Mouse (Mus musculus): ENCODE data around the gene Dpp6.

Gene Dpp6

GRCm38 (mm10) chr5:27304115-27304514 lies 487.1 kb downstream of the Dpp6 start:
- DNase-seq: no peak

GRCm38 (mm10) chr5:27306497-27307152 lies 489.6 kb downstream of the Dpp6 start:
- no peak for DNase-seq

GRCm38 (mm10) chr5:27310217-27310616 lies 493.2 kb downstream of the Dpp6 start:
- DNase-seq: no peak

GRCm38 (mm10) chr5:27316674-27317073 lies 499.7 kb downstream of the Dpp6 start:
- DNase-seq: no peak

- no peak for DNase-seq
Measured at GRCm38 (mm10) chr5:27317264-27317663, 500.3 kb downstream of the Dpp6 start.

- DNase-seq: no peak
Measured at GRCm38 (mm10) chr5:27317832-27318231, 500.8 kb downstream of the Dpp6 start.

GRCm38 (mm10) chr5:27319731-27320130 lies 502.7 kb downstream of the Dpp6 start:
- no peak for DNase-seq

GRCm38 (mm10) chr5:27322895-27323792 lies 506.1 kb downstream of the Dpp6 start:
- no peak for DNase-seq

- DNase-seq: no peak
Measured at GRCm38 (mm10) chr5:27324346-27324928, 507.4 kb downstream of the Dpp6 start.

- no peak for DNase-seq
Measured at GRCm38 (mm10) chr5:27336698-27337097, 519.7 kb downstream of the Dpp6 start.

- DNase-seq: no peak
Measured at GRCm38 (mm10) chr5:27339196-27340030, 522.4 kb downstream of the Dpp6 start.

GRCm38 (mm10) chr5:27342276-27342675 lies 525.3 kb downstream of the Dpp6 start:
- DNase-seq: no peak

GRCm38 (mm10) chr5:27343626-27344025 lies 526.6 kb downstream of the Dpp6 start:
- no peak for DNase-seq

GRCm38 (mm10) chr5:27348181-27349095 lies 531.4 kb downstream of the Dpp6 start:
- no peak for DNase-seq

GRCm38 (mm10) chr5:27357630-27358029 lies 540.6 kb downstream of the Dpp6 start:
- DNase-seq: no peak

GRCm38 (mm10) chr5:27365946-27366345 lies 548.9 kb downstream of the Dpp6 start:
- DNase-seq: no peak

GRCm38 (mm10) chr5:27370814-27371213 lies 553.8 kb downstream of the Dpp6 start:
- no peak for DNase-seq

- DNase-seq: no peak
Measured at GRCm38 (mm10) chr5:27373931-27374330, 556.9 kb downstream of the Dpp6 start.

GRCm38 (mm10) chr5:27375841-27376240 lies 558.8 kb downstream of the Dpp6 start:
- DNase-seq: no peak

GRCm38 (mm10) chr5:27380656-27381385 lies 563.8 kb downstream of the Dpp6 start:
- no peak for DNase-seq

- no peak for DNase-seq
Measured at GRCm38 (mm10) chr5:27398371-27398770, 581.4 kb downstream of the Dpp6 start.
